Comparison of ENCODE assay signal across 10 mouse cellular contexts in the genomic region with DNA sequence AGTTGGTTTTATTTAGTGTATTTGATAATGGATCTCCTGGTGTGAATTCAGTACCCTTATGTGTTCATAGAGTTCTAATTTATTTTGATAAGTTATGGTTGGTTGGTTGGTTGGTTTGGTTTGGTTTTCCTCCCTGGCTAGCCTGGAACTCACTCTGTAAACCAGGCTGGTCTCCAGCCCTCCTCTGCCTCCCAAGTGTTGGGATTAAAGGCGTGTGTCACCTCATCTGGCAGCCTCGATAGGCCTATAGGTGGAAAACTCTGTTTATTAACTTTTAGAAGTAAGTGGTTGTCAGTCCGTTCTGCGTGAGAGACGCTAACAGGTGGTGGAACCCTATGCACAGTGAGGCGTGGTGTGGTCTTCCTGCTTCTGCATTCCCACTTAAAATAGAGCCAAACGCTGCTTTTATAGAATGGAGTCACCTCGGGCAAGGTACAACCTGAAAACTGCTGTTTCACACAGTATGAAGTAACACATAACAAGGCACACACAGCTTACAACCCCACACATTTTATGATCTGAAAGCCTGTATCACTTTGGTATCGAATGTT. TPM values are rescaled to one million over a fixed set of nuclear protein-coding genes. Genes with fewer than 3 reads are reported as not detected.
DNase-seq lines count a peak whose midpoint lies in the region; ATAC-seq and TF ChIP-seq lines count a peak whose summit lies in the region.
"Had no signal": no experiment of that assay in that cellular context is flagged by ENCODE, and none has a peak within 500 bp of the region (broad histone marks: within the 10 kb centered on the region; RNA-seq: fewer than 3 reads in every experiment).

No protein-coding gene starts in this region.

- H3K36me3 ChIP-seq in hindbrain, embryonic 15.5 days: no peaks in the 10 kb centered on the region
- no peaks in the 10 kb centered on the region for H3K36me3 ChIP-seq in midbrain, postnatal 0 days (ENCODE audit: insufficient read depth, low read length)

- no peak overlapping the region for H3K4me3 ChIP-seq in bone marrow, adult 2 months (replicated peaks; ENCODE audit: control insufficient read depth, low read depth, low read length)
- no peak overlapping the region for H3K4me3 ChIP-seq in hindbrain, embryonic 15.5 days
- H3K4me3 ChIP-seq in midbrain, postnatal 0 days (ENCODE audit: low read depth, low read length): no peak overlapping the region

- no peak for TF ChIP-seq CTCF in bone marrow, adult 2 months (IDR thresholded peaks at IDR 0.05; ENCODE audit: control insufficient read depth, insufficient read depth, low read length)
- no peak for TF ChIP-seq CTCF in midbrain, postnatal 0 days (IDR thresholded peaks at IDR 0.05)

- no peak overlapping the region for H3K9ac ChIP-seq in hindbrain, embryonic 15.5 days
- H3K9ac ChIP-seq in midbrain, postnatal 0 days (replicated peaks; ENCODE audit: low read length, poor library complexity, severe bottlenecking): no peak overlapping the region

- no peak for ATAC-seq in hindbrain, embryonic 15.5 days (ENCODE audit: low FRiP score, low read depth)
- ATAC-seq in midbrain, postnatal 0 days (ENCODE audit: low FRiP score): no peak
- ATAC-seq: lung, postnatal 0 days had no signal

- H3K4me1 ChIP-seq in bone marrow, adult 2 months (ENCODE audit: control insufficient read depth, insufficient read depth, low read length): peaks cover 2% of the 10 kb centered on the region; the same call in 1 of the 2 replicates
- H3K4me1 ChIP-seq in hindbrain, embryonic 15.5 days (replicated peaks): peaks cover 25% of the 10 kb centered on the region
- H3K4me1 ChIP-seq in midbrain, postnatal 0 days (ENCODE audit: insufficient read depth, low read length): peaks cover 9% of the 10 kb centered on the region; the same call in 1 of the 2 replicates

- no peaks in the 10 kb centered on the region for H3K27me3 ChIP-seq in hindbrain, embryonic 15.5 days
- H3K27me3 ChIP-seq in midbrain, postnatal 0 days (ENCODE audit: insufficient read depth, low read length): no peaks in the 10 kb centered on the region

- H3K27ac ChIP-seq in bone marrow, adult 2 months (ENCODE audit: control insufficient read depth, insufficient read depth, low read depth, low read length, poor library complexity): peak overlapping the region; percentile 69
- no peak overlapping the region for H3K27ac ChIP-seq in hindbrain, embryonic 15.5 days (replicated peaks)
- H3K27ac ChIP-seq in midbrain, postnatal 0 days (ENCODE audit: low read depth, low read length): no peak overlapping the region

- no peaks in the 10 kb centered on the region for H3K9me3 ChIP-seq in hindbrain, embryonic 15.5 days
- H3K9me3 ChIP-seq in midbrain, postnatal 0 days (ENCODE audit: low read length): no peaks in the 10 kb centered on the region

- DNase-seq in kidney, postnatal 10 days: peak; percentile 7
- no peak for DNase-seq in kidney, adult 18-20 months
- no peak for DNase-seq in midbrain, postnatal 0 days (ENCODE audit: low spot score)
- DNase-seq in urinary bladder, postnatal 10 days (ENCODE audit: low spot score): no peak
- no peak for DNase-seq in adipocyte (ENCODE audit: low spot score)
- no peak for DNase-seq in right cerebral cortex, postnatal 14 days
- DNase-seq: cerebellum, adult 9-11 months had no signal

- 64% methylated on average over 9 of the region's 9 CpGs for WGBS in bone marrow, adult 2 months
- 95% methylated on average over 9 of the region's 9 CpGs for WGBS in hindbrain, embryonic 15.5 days
- WGBS in midbrain, postnatal 0 days: 93% methylated on average over 9 of the region's 9 CpGs

- TF ChIP-seq POLR2A in bone marrow, adult 2 months (IDR thresholded peaks at IDR 0.05; ENCODE audit: borderline replicate concordance, control insufficient read depth, low read depth, low read length): no peak

- H3K4me2 ChIP-seq in hindbrain, embryonic 15.5 days: peak overlapping the region; percentile 66
- peak overlapping the region; percentile 69; the same call in 1 of the 2 replicates for H3K4me2 ChIP-seq in midbrain, postnatal 0 days (ENCODE audit: low read depth, low read length, poor library complexity, severe bottlenecking)

RNA-seq across cellular contexts. Expression of a gene that starts 1.6 kb away (rescaled TPM):
- polyA plus RNA-seq in bone marrow, adult 2 months (2011; ENCODE audit: insufficient read depth, insufficient read length, low replicate concordance, missing spikeins): 35.1 and 81.6 TPM in 2 replicates
- polyA plus RNA-seq in hindbrain, embryonic 15.5 days (2015; fragmentation: Nextera tagmentation; extraction: Ambion mirVana): 112 and 121 TPM in 2 replicates
- total RNA-seq in midbrain, postnatal 0 days (2014; rRNA removed): 120 and 128 TPM in 2 replicates
- polyA plus RNA-seq in midbrain, postnatal 0 days (2015; fragmentation: Nextera tagmentation; extraction: Ambion mirVana): 146 and 152 TPM in 2 replicates

RNA-seq across cellular contexts. Expression of a gene that starts 6.2 kb away (rescaled TPM):
- 36.2 and 51.6 TPM in 2 replicates for polyA plus RNA-seq in bone marrow, adult 2 months (2011; ENCODE audit: insufficient read depth, insufficient read length, low replicate concordance, missing spikeins)
- polyA plus RNA-seq in hindbrain, embryonic 15.5 days (2015; fragmentation: Nextera tagmentation; extraction: Ambion mirVana): 105 and 108 TPM in 2 replicates
- 70.3 and 77.9 TPM in 2 replicates for total RNA-seq in midbrain, postnatal 0 days (2014; rRNA removed)
- polyA plus RNA-seq in midbrain, postnatal 0 days (2015; fragmentation: Nextera tagmentation; extraction: Ambion mirVana): 95.7 and 103 TPM in 2 replicates

RNA-seq across cellular contexts. Expression of a gene that starts 32.3 kb away (rescaled TPM):
- 0.50 and 0.92 TPM in 2 replicates for polyA plus RNA-seq in bone marrow, adult 2 months (2011; ENCODE audit: insufficient read depth, insufficient read length, low replicate concordance, missing spikeins)
- polyA plus RNA-seq in hindbrain, embryonic 15.5 days (2015; fragmentation: Nextera tagmentation; extraction: Ambion mirVana): 41.1 and 42.6 TPM in 2 replicates
- total RNA-seq in midbrain, postnatal 0 days (2014; rRNA removed): 85.1 and 86.5 TPM in 2 replicates
- polyA plus RNA-seq in midbrain, postnatal 0 days (2015; fragmentation: Nextera tagmentation; extraction: Ambion mirVana): 88.9 and 90.2 TPM in 2 replicates

RNA-seq across cellular contexts. Expression of a gene that starts 47.3 kb away (rescaled TPM):
- polyA plus RNA-seq in bone marrow, adult 2 months (2011; ENCODE audit: insufficient read depth, insufficient read length, low replicate concordance, missing spikeins): 71.5 and 171 TPM in 2 replicates
- polyA plus RNA-seq in hindbrain, embryonic 15.5 days (2015; fragmentation: Nextera tagmentation; extraction: Ambion mirVana): 2.1 and 2.3 TPM in 2 replicates
- total RNA-seq in midbrain, postnatal 0 days (2014; rRNA removed): 4.3 and 4.6 TPM in 2 replicates
- polyA plus RNA-seq in midbrain, postnatal 0 days (2015; fragmentation: Nextera tagmentation; extraction: Ambion mirVana): 3.3 and 4.0 TPM in 2 replicates

Comparison
In these comparisons a context has a peak if more than half of its experiments do, and no peak if none do; other contexts are left out.
1. RNA of a gene that starts 32.3 kb away (polyA plus RNA-seq): 88.9 to 90.2 TPM in midbrain, postnatal 0 days and 41.1 to 42.6 TPM in hindbrain, embryonic 15.5 days; 0.50 to 0.92 TPM in bone marrow, adult 2 months; every median in the first group is over 10 times any median in the second.